Mouse (Mus musculus): ENCODE results near the gene 1700037H04Rik. TPM values are rescaled to one million over a fixed set of nuclear protein-coding genes. Genes with fewer than 3 reads are reported as not detected.
A peak's percentile ranks its signal among the peaks of the same experiment; 100 is the strongest.

The 1700037H04Rik gene
- total and polyA plus RNA-seq, 2 experiments from 2014 or later, result 79.3 to 155 TPM

- H3K27me3 ChIP-seq (ENCODE audit: insufficient read depth, low read length), result no peaks in the 10 kb centered on the region
- H3K9ac ChIP-seq (replicated peaks; ENCODE audit: low read length), result peak overlapping the region; percentile 89
- no peaks in the 10 kb centered on the region for H3K36me3 ChIP-seq (ENCODE audit: insufficient read depth, low read length)
- H3K9me3 ChIP-seq (ENCODE audit: low read length), result no peaks in the 10 kb centered on the region
- no peak for TF ChIP-seq CTCF (IDR thresholded peaks at IDR 0.05; ENCODE audit: low read depth)
- ATAC-seq (peak; percentile 87), DNase-seq (ENCODE audit: low spot score) (peak; percentile 85)
- peak overlapping the region; percentile 98 for H3K27ac ChIP-seq
- H3K4me1 ChIP-seq (ENCODE audit: insufficient read depth, low read length), result peaks cover 34% of the 10 kb centered on the region
- H3K4me3 ChIP-seq (ENCODE audit: low read length), result peak overlapping the region; percentile 75
- peak overlapping the region; percentile 91 for H3K4me2 ChIP-seq (ENCODE audit: low read depth, low read length)
- WGBS, result under 1% methylated on average over 67 of the region's 67 CpGs
Measured at GRCm38 (mm10) chr2:131179246-131179886, 19.5 kb upstream of the 1700037H04Rik start.

- no peaks in the 10 kb centered on the region for H3K36me3 ChIP-seq (ENCODE audit: insufficient read depth, low read length)
- H3K27ac ChIP-seq, result peak overlapping the region; percentile 98
- H3K9ac ChIP-seq (replicated peaks; ENCODE audit: low read length), result peak overlapping the region; percentile 89
- DNase-seq (ENCODE audit: low spot score), result no peak
- H3K9me3 ChIP-seq (ENCODE audit: low read length), result no peaks in the 10 kb centered on the region
- WGBS, result 13% methylated on average over 26 of the region's 26 CpGs
- peak overlapping the region; percentile 75 for H3K4me3 ChIP-seq (ENCODE audit: low read length)
- H3K4me2 ChIP-seq (ENCODE audit: low read depth, low read length), result peak overlapping the region; percentile 91
- TF ChIP-seq CTCF (IDR thresholded peaks at IDR 0.05; ENCODE audit: low read depth), result no peak
- H3K27me3 ChIP-seq (ENCODE audit: insufficient read depth, low read length), result no peaks in the 10 kb centered on the region
- ATAC-seq, result peak; percentile 9
- H3K4me1 ChIP-seq (ENCODE audit: insufficient read depth, low read length), result peaks cover 34% of the 10 kb centered on the region
Measured at GRCm38 (mm10) chr2:131178828-131179245, 19.0 kb upstream of the 1700037H04Rik start.

- ATAC-seq, result no peak
- H3K4me3 ChIP-seq (ENCODE audit: low read length), result peak overlapping the region; percentile 75
- DNase-seq (ENCODE audit: low spot score), result no peak
- 65% methylated on average over 9 of the region's 9 CpGs for WGBS
- H3K9me3 ChIP-seq (ENCODE audit: low read length), result no peaks in the 10 kb centered on the region
- H3K4me2 ChIP-seq (ENCODE audit: low read depth, low read length), result peak overlapping the region; percentile 91
- H3K4me1 ChIP-seq (ENCODE audit: insufficient read depth, low read length), result peaks cover 34% of the 10 kb centered on the region
- no peak for TF ChIP-seq CTCF (IDR thresholded peaks at IDR 0.05; ENCODE audit: low read depth)
- peak overlapping the region; percentile 89; the same call in 1 of the 2 replicates for H3K9ac ChIP-seq (replicated peaks; ENCODE audit: low read length)
- no peaks in the 10 kb centered on the region for H3K36me3 ChIP-seq (ENCODE audit: insufficient read depth, low read length)
- H3K27me3 ChIP-seq (ENCODE audit: insufficient read depth, low read length), result no peaks in the 10 kb centered on the region
- no peak overlapping the region for H3K27ac ChIP-seq
Measured at GRCm38 (mm10) chr2:131177932-131178331, 18.1 kb upstream of the 1700037H04Rik start.

- DNase-seq (ENCODE audit: low spot score), result no peak
- H3K4me3 ChIP-seq (ENCODE audit: low read length), result no peak overlapping the region
- H3K9ac ChIP-seq (replicated peaks; ENCODE audit: low read length), result no peak overlapping the region
- 0 out of 2 replicates have a peak, but pooled peaks cover 8% of the 10 kb centered on the region for H3K27me3 ChIP-seq (ENCODE audit: insufficient read depth, low read length)
- no peaks in the 10 kb centered on the region for H3K9me3 ChIP-seq (ENCODE audit: low read length)
- H3K4me2 ChIP-seq (ENCODE audit: low read depth, low read length), result peak overlapping the region; percentile 91; the same call in 1 of the 2 replicates
- H3K36me3 ChIP-seq (ENCODE audit: insufficient read depth, low read length), result no peaks in the 10 kb centered on the region
- TF ChIP-seq CTCF (IDR thresholded peaks at IDR 0.05; ENCODE audit: low read depth), result no peak
- peaks cover 34% of the 10 kb centered on the region for H3K4me1 ChIP-seq (ENCODE audit: insufficient read depth, low read length)
- H3K27ac ChIP-seq, result no peak overlapping the region
- 53% methylated on average over 5 of the region's 5 CpGs for whole genome bisulfite sequencing
- no peak for ATAC-seq
Measured at GRCm38 (mm10) chr2:131176491-131176890, 16.6 kb upstream of the 1700037H04Rik start.

- H3K27me3 ChIP-seq (ENCODE audit: insufficient read depth, low read length), result 0 out of 2 replicates have a peak, but pooled peaks cover 8% of the 10 kb centered on the region
- DNase-seq (ENCODE audit: low spot score) (no peak), ATAC-seq (no peak)
- no peak overlapping the region for H3K9ac ChIP-seq (replicated peaks; ENCODE audit: low read length)
- TF ChIP-seq CTCF (IDR thresholded peaks at IDR 0.05; ENCODE audit: low read depth), result no peak
- 72% methylated on average over 1 of the region's 1 CpGs for WGBS
- H3K27ac ChIP-seq, result no peak overlapping the region
- H3K4me2 ChIP-seq (ENCODE audit: low read depth, low read length), result no peak overlapping the region
- H3K4me1 ChIP-seq (ENCODE audit: insufficient read depth, low read length), result peaks cover 34% of the 10 kb centered on the region
- H3K9me3 ChIP-seq (ENCODE audit: low read length), result no peaks in the 10 kb centered on the region
- no peak overlapping the region for H3K4me3 ChIP-seq (ENCODE audit: low read length)
- H3K36me3 ChIP-seq (ENCODE audit: insufficient read depth, low read length), result no peaks in the 10 kb centered on the region
Measured at GRCm38 (mm10) chr2:131175945-131176309, 16.0 kb upstream of the 1700037H04Rik start.

GRCm38 (mm10) chr2:131175286-131175944, 15.5 kb upstream of the 1700037H04Rik start:
- 0 out of 2 replicates have a peak, but pooled peaks cover 8% of the 10 kb centered on the region for H3K27me3 ChIP-seq (ENCODE audit: insufficient read depth, low read length)
- DNase-seq (ENCODE audit: low spot score), result no peak
- no peak overlapping the region for H3K4me3 ChIP-seq (ENCODE audit: low read length)
- H3K9ac ChIP-seq (replicated peaks; ENCODE audit: low read length), result no peak overlapping the region
- no peak for TF ChIP-seq CTCF (IDR thresholded peaks at IDR 0.05; ENCODE audit: low read depth)
- H3K9me3 ChIP-seq (ENCODE audit: low read length), result no peaks in the 10 kb centered on the region
- peaks cover 34% of the 10 kb centered on the region for H3K4me1 ChIP-seq (ENCODE audit: insufficient read depth, low read length)
- 69% methylated on average over 3 of the region's 3 CpGs for WGBS
- no peaks in the 10 kb centered on the region for H3K36me3 ChIP-seq (ENCODE audit: insufficient read depth, low read length)
- ATAC-seq, result no peak
- no peak overlapping the region for H3K27ac ChIP-seq
- H3K4me2 ChIP-seq (ENCODE audit: low read depth, low read length), result no peak overlapping the region
